Mouse (Mus musculus) ovary, adult 10 weeks (tissue): Measurements from ENCODE around the gene Atp6v1b1. TPM values are rescaled to one million over a fixed set of nuclear protein-coding genes. Genes with fewer than 3 reads are reported as not detected.

Experiments
- polyA plus RNA-seq: library from polyadenylated mRNA; stranded (reverse); fragments of 350-450 nt; fragmentation: Illumina TruSeq; extraction: RNeasy Lipid Tissue Mini Kit (QIAGEN cat#74804); gene quantifications from one replicate; pipeline ENCODE4 v1.2.3, GENCODE M21; 2014

The Atp6v1b1 gene
- polyA plus RNA-seq: 0.60 TPM

GRCm38 (mm10) chr6:83742761-83743160 is at the start of gene Atp6v1b1:
Atp6v1b1 (plus strand) TSS chr6:83742990.

DNA sequence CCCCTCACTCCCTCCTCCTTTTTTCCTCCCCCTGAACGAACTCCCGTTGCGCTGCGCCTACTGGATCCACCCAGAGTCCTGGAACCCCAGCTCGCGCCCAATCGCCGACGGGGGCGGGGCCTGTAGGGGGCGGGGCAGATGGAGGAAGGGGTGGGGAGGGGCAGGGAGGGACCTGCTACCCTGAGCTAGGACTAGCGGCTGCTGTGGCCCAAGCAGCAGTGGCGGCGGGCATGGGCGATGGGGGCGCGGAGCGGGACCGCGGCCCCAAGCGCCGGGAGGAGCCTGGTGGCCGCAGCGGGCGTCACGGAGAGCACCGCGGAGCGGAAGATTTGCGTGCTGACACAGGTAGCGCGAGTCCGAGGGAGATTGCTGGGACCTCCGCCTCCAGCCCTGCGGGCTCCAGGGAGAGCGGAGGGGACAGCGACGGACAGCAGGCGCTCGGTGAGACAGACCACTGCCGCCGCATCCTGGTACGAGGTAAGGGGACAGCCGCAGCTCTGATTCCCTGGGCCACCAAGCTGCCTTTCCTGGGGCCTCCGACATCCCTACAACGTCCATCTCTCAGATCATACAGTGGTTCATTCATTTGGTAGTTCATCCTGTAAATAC is 31.6 kb upstream of the Atp6v1b1 start, which contains the start of gene Vax2:
Gene Vax2, plus strand, starts transcription at position 198 of the 609 bp plus-strand sequence.

DNA sequence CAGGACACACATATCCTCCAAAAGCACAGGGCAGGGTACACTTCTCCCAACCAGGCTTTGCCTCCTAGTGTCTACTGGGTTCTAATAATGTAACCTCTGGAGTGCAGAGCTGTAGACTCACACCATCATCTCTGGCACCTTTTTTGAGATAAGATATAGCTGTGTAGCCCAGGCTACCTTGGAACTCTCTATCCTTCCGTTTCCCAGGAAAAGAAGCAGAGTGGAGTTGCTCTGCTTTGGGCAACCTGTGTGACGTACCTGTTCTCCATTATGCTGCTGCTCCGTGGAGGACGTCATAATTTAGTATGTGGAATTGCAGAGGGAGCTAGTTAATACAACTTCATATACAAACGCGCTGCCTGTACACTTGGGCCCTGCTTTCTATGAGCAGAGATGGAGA is 19.6 kb downstream of the Atp6v1b1 start, which contains the start of gene Ankrd53:
Gene Ankrd53, plus strand, starts transcription at position 301 of the 400 bp plus-strand sequence.

DNA sequence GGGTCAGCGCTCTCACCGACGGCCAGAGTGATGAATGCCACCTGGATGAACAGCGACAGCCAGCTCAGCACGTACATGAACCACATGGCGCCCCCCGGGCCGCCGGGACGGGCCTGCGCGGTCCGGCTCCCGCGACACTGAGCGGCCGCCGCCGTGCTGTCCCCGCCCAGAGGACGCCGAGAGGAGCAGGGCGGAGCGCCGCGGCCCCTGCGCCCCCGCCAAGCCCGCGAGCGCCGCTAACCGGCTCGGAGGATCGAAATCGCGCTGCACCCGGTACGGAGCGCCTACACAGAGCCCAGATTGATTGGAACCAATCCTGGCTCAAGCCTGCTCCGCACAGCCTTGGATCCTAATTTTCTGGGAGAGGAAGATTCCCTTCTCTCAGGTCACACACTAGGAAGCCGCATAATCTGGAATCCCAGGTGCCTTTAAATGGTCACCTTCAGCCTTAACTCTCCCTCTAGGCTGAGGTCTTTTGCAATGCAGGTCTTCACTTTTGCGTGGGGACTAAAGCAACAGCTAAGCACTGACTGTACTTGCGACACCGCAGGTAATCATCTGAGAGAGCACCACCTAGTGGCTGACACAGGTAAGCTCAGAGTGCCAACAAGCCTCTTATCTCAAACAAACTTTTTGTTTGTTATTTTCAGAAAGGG is 33.0 kb downstream of the Atp6v1b1 start, which contains the start of gene Tex261:
Gene Tex261, minus strand, starts transcription at position 176 of the 656 bp plus-strand sequence.

GRCm38 (mm10) chr6:83794760-83795296 is 52.0 kb downstream of the Atp6v1b1 start, which contains the start of gene Nagk:
Nagk (plus strand) TSS chr6:83794982.

Other genes with a start within 250 kb of the Atp6v1b1 start
- 21.2 TPM for gene Dguok, start 236.0 kb upstream of the Atp6v1b1 start, polyA plus RNA-seq
- gene Actg2, start 206.7 kb upstream of the Atp6v1b1 start, polyA plus RNA-seq: 65.2 TPM
- 75.7 TPM for gene Stambp, start 170.3 kb upstream of the Atp6v1b1 start, polyA plus RNA-seq
- not detected for gene Clec4f, start 86.8 kb upstream of the Atp6v1b1 start, polyA plus RNA-seq
- gene Cd207, start 65.1 kb upstream of the Atp6v1b1 start, polyA plus RNA-seq: not detected
- not detected for gene Vax2, start 31.7 kb upstream of the Atp6v1b1 start, polyA plus RNA-seq
- not detected for gene Ankrd53, start 19.7 kb downstream of the Atp6v1b1 start, polyA plus RNA-seq
- gene Tex261, start 32.8 kb downstream of the Atp6v1b1 start, polyA plus RNA-seq: 27.5 TPM
- gene Nagk, start 52.0 kb downstream of the Atp6v1b1 start, polyA plus RNA-seq: 6.8 TPM
- 77.4 TPM for gene Paip2b, start 88.8 kb downstream of the Atp6v1b1 start, polyA plus RNA-seq
- gene Zfp638, start 124.1 kb downstream of the Atp6v1b1 start, polyA plus RNA-seq: 269 TPM